Mouse (Mus musculus) layer of hippocampus, adult 8-10 months (tissue): Measurements from ENCODE around the gene 2210011C24Rik. TPM values are rescaled to one million over a fixed set of nuclear protein-coding genes. Genes with fewer than 3 reads are reported as not detected.

Source experiments
- DNase-seq, 2 experiments: peaks; one replicate each; pipeline ENCODE4 v3.0.0; 2022; ENCODE audit warnings: low spot score in 2 of 2
- microRNA-seq, 2 experiments: library from miRNA; unstranded; fragments of <30 nt; microRNA quantifications; one replicate each; pipeline ENCODE4 v1.2.0; 2022
- total RNA-seq, 4 experiments: library from RNA; stranded (reverse); gene quantifications; 2 replicates each; pipeline ENCODE4 v1.2.4; 2022

2210011C24Rik gene
- total RNA-seq, 4 experiments from 2014 or later, result 1.0 to 2.3 (median 1.5) TPM

GRCm38 (mm10) chr8:83964015-83964765 lies 47.8 kb downstream of the 2210011C24Rik start:
- no peak for DNase-seq

Small RNA genes within 50 kb of the gene (microRNA-seq; reads per million reads assigned to microRNA genes)
- gene Mir1199, result 0.64 to 0.76 reads per million in 2 experiments
- 7.3 to 8.3 reads per million in 2 experiments for gene Mir8111

Other genes starting within 250 kb of the 2210011C24Rik start
- 100 to 1,000 TPM; 287 to 307 (median 299) TPM for gene Adgrl1, start 112.1 kb downstream of the 2210011C24Rik start, total RNA-seq
- gene Gm10644, start 57.0 kb downstream of the 2210011C24Rik start, total RNA-seq, result 1 to 10 TPM in 1 of 4 experiments, under 1 TPM in 3; 0.22 to 1.1 (median 0.66) TPM
- gene Asf1b, start 56.7 kb downstream of the 2210011C24Rik start, total RNA-seq, result 1 to 10 TPM in 1 of 4 experiments, under 1 TPM in 3; 0.63 to 1.1 (median 0.75) TPM
- gene Prkaca, start 39.2 kb downstream of the 2210011C24Rik start, total RNA-seq, result 100 to 1,000 TPM; 246 to 260 (median 252) TPM
- gene Samd1, start 14.5 kb downstream of the 2210011C24Rik start, total RNA-seq, result 10 to 100 TPM; 37.6 to 42.8 (median 40.0) TPM
- under 1 TPM in 1 of 4 experiments, not detected in 3; 0.39 TPM for gene 1700067K01Rik, start 10.7 kb downstream of the 2210011C24Rik start, total RNA-seq
- 1 to 10 TPM; 3.3 to 5.0 (median 4.2) TPM for gene Palm3, start 9.3 kb upstream of the 2210011C24Rik start, total RNA-seq
- 1 to 10 TPM; 1.5 to 2.7 (median 1.8) TPM for gene Il27ra, start 30.4 kb upstream of the 2210011C24Rik start, total RNA-seq
- gene Rln3, start 32.8 kb upstream of the 2210011C24Rik start, total RNA-seq, result not detected
- gene Gm10643, start 53.0 kb upstream of the 2210011C24Rik start, total RNA-seq, result 1 to 10 TPM; 3.4 to 7.1 (median 5.4) TPM
- gene Rfx1, start 54.7 kb upstream of the 2210011C24Rik start, total RNA-seq, result 10 to 100 TPM; 24.6 to 34.1 (median 28.3) TPM
- gene Dcaf15, start 92.6 kb upstream of the 2210011C24Rik start, total RNA-seq, result 10 to 100 TPM; 18.9 to 21.6 (median 19.3) TPM
- gene Podnl1, start 113.8 kb upstream of the 2210011C24Rik start, total RNA-seq, result not detected
- 10 to 100 TPM; 54.1 to 61.7 (median 57.8) TPM for gene Cc2d1a, start 135.8 kb upstream of the 2210011C24Rik start, total RNA-seq
- gene 4930432K21Rik, start 135.9 kb upstream of the 2210011C24Rik start, total RNA-seq, result 1 to 10 TPM; 2.1 to 3.5 (median 2.6) TPM
- gene Nanos3, start 173.0 kb upstream of the 2210011C24Rik start, total RNA-seq, result 1 to 10 TPM; 1.0 to 3.7 (median 2.8) TPM
- gene Zswim4, start 224.9 kb upstream of the 2210011C24Rik start, total RNA-seq, result 10 to 100 TPM; 15.1 to 17.6 (median 16.6) TPM
- 100 to 1,000 TPM in 2 of 4 experiments, 10 to 100 TPM in 2; 94.5 to 137 (median 106) TPM for gene D8Ertd738e, start 237.5 kb upstream of the 2210011C24Rik start, total RNA-seq
- 10 to 100 TPM; 17.8 to 25.8 (median 20.0) TPM for gene Mri1, start 245.2 kb upstream of the 2210011C24Rik start, total RNA-seq